Mouse (Mus musculus) left cerebral cortex, adult 2 months (tissue): ENCODE results near the gene Zfp523. TPM values are rescaled to one million over a fixed set of nuclear protein-coding genes. Genes with fewer than 3 reads are reported as not detected.
"Not testable (repeated sequence)": the region's sequence is repeated elsewhere in the genome, so short reads cannot be mapped to it uniquely, and the experiment has no call there.

ENCODE experiments used
- DNase-seq, 2 experiments: peaks; one replicate each; pipeline ENCODE4 v3.0.0; 2021 to 2022; ENCODE audit warnings: low spot score in 2 of 2, mixed read lengths in 1 of 2; ENCODE audit errors: extremely low spot score in 1 of 2
- H3K27ac ChIP-seq: fragments of 200-600 bp; 2 replicates; pipeline ENCODE4 v1.8.1; 2022
- H3K4me3 ChIP-seq: fragments of 200-600 bp; 2 replicates; pipeline ENCODE4 v1.8.1; 2022
- CTCF ChIP-seq: fragments of 200-600 bp; IDR thresholded peaks from 2 replicates; pipeline ENCODE4 v1.8.1; 2022; ENCODE audit warnings: antibody characterized with exemption, mild to moderate bottlenecking, moderate library complexity
- intact Hi-C: fragments of 180-260 bp; cut with DNase I; formaldehyde crosslinking; loops from one replicate; pipeline ENCODE4 v1.15.1; 2025
- total RNA-seq, 2 experiments: library from RNA; stranded (reverse); gene quantifications; 2 replicates each; pipeline ENCODE4 v1.2.3; 2021

Zfp523 gene
- total RNA-seq, 2 experiments from 2014 or later: 107 to 130 TPM

- TF ChIP-seq CTCF: no peak; the same call in 1 of the 2 replicates
- H3K4me3 ChIP-seq: no peak overlapping the region
- no peak for DNase-seq
- intact Hi-C loops: no loop called here
- peak overlapping the region; percentile 19; the same call in 1 of the 2 replicates for H3K27ac ChIP-seq
Measured at GRCm38 (mm10) chr17:28217721-28218649, 41.1 kb downstream of the Zfp523 start.

- H3K27ac ChIP-seq, intact Hi-C loops, H3K4me3 ChIP-seq, DNase-seq: not testable (repeated sequence)
Measured at GRCm38 (mm10) chr17:28222463-28222862, 45.5 kb downstream of the Zfp523 start.

GRCm38 (mm10) chr17:28223561-28224391, 46.8 kb downstream of the Zfp523 start:
- TF ChIP-seq CTCF: no peak; the same call in none of the 2 replicates
- peak; percentile 86 to 87 for DNase-seq

GRCm38 (mm10) chr17:28224615-28225014, 47.7 kb downstream of the Zfp523 start:
- Histone ChIP-seq H3K27ac (peak overlapping the region; percentile 88; the same call in 1 of the 2 replicates), H3K4me3 (no peak overlapping the region)
- TF ChIP-seq CTCF: no peak
- intact Hi-C loops: no loop called here
- DNase-seq: no peak

More at GRCm38 (mm10) chr17:28223561-28224391, 46.8 kb downstream of the Zfp523 start:
- intact Hi-C loops: no loop called here
- H3K27ac ChIP-seq: peak overlapping the region; percentile 88
- H3K4me3 ChIP-seq: peak overlapping the region; percentile 74

- peak; percentile 93 for DNase-seq
- TF ChIP-seq CTCF: no peak; the same call in none of the 2 replicates
- intact Hi-C loops: loop anchor here (1.0 kb wide), 1 partner anchor 82 kb away; no protein-coding TSS in a partner anchor
- peak overlapping the region; percentile 48 for H3K4me3 ChIP-seq
- peak overlapping the region; percentile 89 for H3K27ac ChIP-seq
Measured at GRCm38 (mm10) chr17:28226014-28226413, 49.1 kb downstream of the Zfp523 start.

GRCm38 (mm10) chr17:28230486-28230885, 53.6 kb downstream of the Zfp523 start:
- no peak for DNase-seq
- intact Hi-C loops: loop anchor here (5.0 kb wide), 1 partner anchor 297 kb away; no protein-coding TSS in a partner anchor
- TF ChIP-seq CTCF: no peak
- H3K4me3 ChIP-seq: no peak overlapping the region
- H3K27ac ChIP-seq: no peak overlapping the region

GRCm38 (mm10) chr17:28231026-28231736, 54.3 kb downstream of the Zfp523 start:
- intact Hi-C loops: loop anchor here (5.0 kb wide), 1 partner anchor 296 kb away; no protein-coding TSS in a partner anchor
- no peak for TF ChIP-seq CTCF
- no peak for DNase-seq
- Histone ChIP-seq H3K27ac (no peak overlapping the region), H3K4me3 (no peak overlapping the region)

GRCm38 (mm10) chr17:28232475-28233060, 55.6 kb downstream of the Zfp523 start, which contains the start of gene Ppard:
Gene Ppard, plus strand, starts transcription at chr17:28232700.
- intact Hi-C loops: loop anchor here (1.0 to 5.0 kb wide), 2 partner anchors 77 to 295 kb away; no protein-coding TSS in a partner anchor
- TF ChIP-seq CTCF: peak; percentile 80
- peak within 1 kb of the TSS; percentile 95 for H3K27ac ChIP-seq
- H3K4me3 ChIP-seq: peak within 1 kb of the TSS; percentile 100
- DNase-seq: peak; percentile 97 to 99

GRCm38 (mm10) chr17:28233091-28233731, 56.3 kb downstream of the Zfp523 start:
- Histone ChIP-seq H3K27ac (peak overlapping the region; percentile 95), H3K4me3 (peak overlapping the region; percentile 100)
- TF ChIP-seq CTCF: no peak
- intact Hi-C loops: loop anchor here (5.0 kb wide), 1 partner anchor 294 kb away; no protein-coding TSS in a partner anchor
- no peak for DNase-seq

GRCm38 (mm10) chr17:28234641-28235040, 57.7 kb downstream of the Zfp523 start:
- no peak for DNase-seq
- Histone ChIP-seq H3K4me3 (no peak overlapping the region), H3K27ac (no peak overlapping the region)
- TF ChIP-seq CTCF: no peak
- intact Hi-C loops: loop anchor here (5.0 kb wide), 1 partner anchor 293 kb away; no protein-coding TSS in a partner anchor
